Mouse (Mus musculus) spleen, adult 2 months (tissue): ENCODE results near the gene Slc7a7.

Experiments used
- CTCF ChIP-seq: fragments of 200-500 bp; IDR thresholded peaks from 2 replicates; pipeline ENCODE4 v1.5.1; 2011; ENCODE audit warnings: mild to moderate bottlenecking, inconsistent platforms; ENCODE audit not compliant: insufficient read depth, insufficient read length, insufficient replicate concordance; ENCODE audit errors: extremely low read depth
- POLR2A ChIP-seq: fragments of 200-500 bp; IDR thresholded peaks from 2 replicates; pipeline ENCODE4 v1.6.1; 2011; ENCODE audit warnings: low read depth, low read length, inconsistent platforms

DNA sequence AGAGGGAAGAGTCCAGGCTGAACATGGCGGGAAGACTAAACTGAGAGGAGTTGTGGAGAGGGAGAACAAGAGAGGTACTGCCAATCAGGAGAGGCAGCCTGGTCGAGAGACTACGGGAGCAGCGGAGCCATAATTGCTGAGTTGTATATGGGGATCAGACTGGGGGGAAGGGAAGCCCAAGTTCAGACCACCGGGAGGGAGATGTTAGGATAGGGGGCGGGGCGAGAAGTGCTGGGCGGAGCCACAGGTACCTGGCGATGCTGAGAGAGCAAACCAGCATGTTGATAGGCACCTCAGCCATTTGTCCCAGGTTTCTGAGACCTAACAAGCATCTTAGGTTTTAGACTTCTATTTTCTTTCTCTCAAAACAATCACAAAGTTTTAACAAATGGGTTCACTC lies 88.4 kb downstream of the Slc7a7 start:
- TF ChIP-seq CTCF (no peak), POLR2A (no peak)
